Mouse (Mus musculus): Measurements from ENCODE around the gene Satb2.
"Not testable (repeated sequence)": the region's sequence is repeated elsewhere in the genome, so short reads cannot be mapped to it uniquely, and the experiment has no call there.

Satb2 gene

GRCm38 (mm10) chr1:56833984-56834900, 144.2 kb downstream of the Satb2 start:
- DNase-seq (ENCODE audit: extremely low spot score) = no peak

- peak; percentile 42 for DNase-seq (ENCODE audit: extremely low spot score)
These were observed 145.1 kb downstream of the Satb2 start for GRCm38 (mm10) chr1:56833307-56833706.

DNA sequence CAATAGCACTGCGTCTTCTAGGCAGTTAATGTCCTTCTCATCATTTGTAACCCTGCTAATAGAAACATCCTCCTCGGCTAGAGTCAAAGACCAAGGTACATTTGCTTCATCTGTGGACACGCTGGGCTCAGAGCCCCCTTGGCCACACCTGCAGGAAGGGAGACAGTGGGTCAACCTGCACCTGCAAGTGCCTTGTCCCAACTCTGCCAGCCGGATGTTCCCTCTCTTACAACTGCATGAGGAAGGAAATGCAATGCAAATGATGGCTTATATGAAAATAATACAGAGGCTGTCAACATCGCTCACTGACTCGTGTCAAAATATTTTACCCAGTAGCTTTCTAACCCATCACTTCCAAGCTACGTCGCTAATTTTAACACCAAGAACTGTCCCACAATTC, 145.7 kb downstream of the Satb2 start:
- no peak for DNase-seq (ENCODE audit: extremely low spot score)

GRCm38 (mm10) chr1:56822735-56823134, 155.7 kb downstream of the Satb2 start:
- DNase-seq (ENCODE audit: extremely low spot score) = no peak

- no peak for DNase-seq (ENCODE audit: extremely low spot score)
These were observed 156.4 kb downstream of the Satb2 start for GRCm38 (mm10) chr1:56822025-56822424.

DNA sequence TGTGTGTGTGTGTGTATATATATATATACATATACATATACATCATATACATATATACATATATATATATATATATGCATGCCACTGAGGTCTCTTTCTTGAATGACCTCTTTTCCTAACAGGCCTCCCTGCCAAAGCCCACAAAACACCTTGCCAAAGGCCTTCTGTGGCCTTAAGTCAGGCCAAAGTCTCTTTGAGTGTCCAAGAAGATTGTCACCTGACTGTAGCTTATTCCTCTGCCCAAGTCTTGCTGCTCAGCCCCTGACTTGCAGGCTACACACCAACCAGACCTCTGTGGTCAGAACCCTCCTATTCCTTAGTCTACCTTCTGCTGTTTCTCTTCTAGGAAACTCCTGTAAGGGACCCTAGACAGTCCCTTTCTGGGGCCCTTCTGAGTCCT, 164.9 kb downstream of the Satb2 start:
- DNase-seq (ENCODE audit: extremely low spot score) = no peak

DNA sequence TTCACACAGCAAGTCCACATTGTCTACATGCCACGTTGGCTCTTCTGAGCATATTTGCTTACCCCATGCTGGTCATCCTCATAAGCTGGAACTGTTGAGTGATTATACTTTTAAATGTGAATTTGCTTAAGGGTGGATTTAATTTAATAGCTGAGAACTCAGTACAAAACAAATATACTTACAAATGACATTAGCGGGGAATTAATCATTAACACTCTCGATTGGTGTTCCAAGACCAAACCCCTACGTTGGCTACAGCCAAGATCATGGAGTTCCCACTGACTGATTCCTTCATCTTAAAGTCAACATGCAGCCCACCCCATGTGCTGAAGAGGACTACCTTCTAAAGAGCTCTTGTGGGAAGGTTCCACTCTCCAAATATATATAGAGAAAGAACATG, 165.5 kb downstream of the Satb2 start:
- no peak for DNase-seq (ENCODE audit: extremely low spot score)

GRCm38 (mm10) chr1:56811486-56811885, 167.0 kb downstream of the Satb2 start:
- DNase-seq (ENCODE audit: extremely low spot score) = no peak

DNA sequence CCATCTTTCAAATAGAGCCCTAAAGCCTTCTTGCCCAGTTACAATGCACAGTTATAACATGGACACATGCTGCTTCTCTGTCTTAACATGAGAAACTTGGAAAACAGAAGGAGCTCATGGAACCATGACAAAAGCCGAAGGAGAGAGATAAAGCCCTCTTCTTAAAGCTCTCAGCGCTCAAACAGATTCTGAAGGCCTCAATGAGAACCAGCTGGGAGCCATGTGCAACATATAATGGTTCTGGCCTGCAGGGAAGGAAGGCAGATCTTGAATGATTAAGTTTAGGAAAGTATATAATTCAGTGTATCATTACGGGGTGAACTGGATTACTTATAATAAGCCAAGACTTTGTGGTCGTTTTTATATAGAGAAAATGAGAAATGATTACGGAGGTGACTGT, 172.4 kb downstream of the Satb2 start:
- DNase-seq (ENCODE audit: extremely low spot score) = no peak

- DNase-seq (ENCODE audit: extremely low spot score) = no peak
These were observed 177.8 kb downstream of the Satb2 start for GRCm38 (mm10) chr1:56800611-56801010.

GRCm38 (mm10) chr1:56795016-56795608, 183.3 kb downstream of the Satb2 start:
- no peak for DNase-seq (ENCODE audit: extremely low spot score)

GRCm38 (mm10) chr1:56789641-56790040, 188.8 kb downstream of the Satb2 start:
- DNase-seq (ENCODE audit: extremely low spot score) = no peak

DNA sequence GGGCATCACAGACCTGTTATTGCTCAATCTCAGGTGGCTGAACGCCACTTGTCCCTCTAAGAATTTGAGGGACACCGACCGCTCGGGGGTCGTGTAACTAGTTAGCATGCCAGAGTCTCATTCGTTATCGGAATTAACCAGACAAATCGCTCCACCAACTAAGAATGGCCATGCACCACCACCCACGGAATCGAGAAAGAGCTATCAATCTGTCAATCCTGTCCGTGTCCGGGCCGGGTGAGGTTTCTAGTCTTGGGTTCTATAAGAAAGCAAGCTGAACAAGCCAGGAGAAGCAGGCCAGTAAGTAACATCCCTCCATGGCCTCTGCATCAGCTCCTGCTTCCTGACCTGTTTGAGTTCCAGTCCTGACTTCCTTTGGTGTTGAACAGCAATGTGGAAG, 196.3 kb downstream of the Satb2 start:
- DNase-seq (ENCODE audit: extremely low spot score) = not testable (repeated sequence)

DNA sequence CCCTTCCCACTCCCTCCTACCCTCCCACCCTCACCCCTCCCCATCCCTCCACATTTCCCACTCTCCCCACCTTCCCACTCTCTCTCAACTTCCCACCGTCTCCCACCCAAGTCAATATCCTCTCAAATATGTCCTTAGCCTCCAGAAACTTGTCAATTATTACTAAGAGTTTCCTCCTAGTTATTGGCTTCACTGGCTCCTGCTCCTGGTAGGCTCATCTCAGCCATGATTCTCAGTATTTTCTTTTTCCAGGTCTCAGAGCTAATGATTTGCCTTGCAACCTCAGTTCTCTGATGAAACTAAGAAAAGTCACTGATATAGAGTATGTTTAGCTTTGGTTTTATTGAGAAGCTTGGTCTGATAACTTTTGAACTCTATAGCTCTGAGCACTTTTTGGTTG, 214.2 kb downstream of the Satb2 start:
- DNase-seq (ENCODE audit: extremely low spot score) = no peak

DNA sequence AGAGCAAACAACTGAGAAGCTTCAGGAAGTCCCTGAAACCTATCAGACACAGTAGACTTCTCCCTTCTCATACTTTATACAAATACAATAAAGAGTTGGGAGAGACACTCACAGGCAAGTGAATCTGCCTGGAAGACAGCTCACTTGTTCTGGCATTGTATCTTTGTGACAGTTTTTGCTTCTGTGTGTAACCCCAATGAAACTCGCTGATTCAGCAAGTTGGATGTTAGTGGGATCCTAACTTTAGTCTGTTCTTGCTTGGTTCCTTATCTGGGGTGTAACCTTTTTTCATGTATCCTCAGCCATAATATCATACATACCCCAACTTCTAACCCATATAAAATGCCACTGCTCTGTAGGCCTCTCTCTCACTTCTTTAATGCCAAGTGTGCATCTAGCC, 216.9 kb downstream of the Satb2 start:
- DNase-seq (ENCODE audit: extremely low spot score) = no peak

GRCm38 (mm10) chr1:56753283-56753682, 225.2 kb downstream of the Satb2 start:
- no peak for DNase-seq (ENCODE audit: extremely low spot score)

DNA sequence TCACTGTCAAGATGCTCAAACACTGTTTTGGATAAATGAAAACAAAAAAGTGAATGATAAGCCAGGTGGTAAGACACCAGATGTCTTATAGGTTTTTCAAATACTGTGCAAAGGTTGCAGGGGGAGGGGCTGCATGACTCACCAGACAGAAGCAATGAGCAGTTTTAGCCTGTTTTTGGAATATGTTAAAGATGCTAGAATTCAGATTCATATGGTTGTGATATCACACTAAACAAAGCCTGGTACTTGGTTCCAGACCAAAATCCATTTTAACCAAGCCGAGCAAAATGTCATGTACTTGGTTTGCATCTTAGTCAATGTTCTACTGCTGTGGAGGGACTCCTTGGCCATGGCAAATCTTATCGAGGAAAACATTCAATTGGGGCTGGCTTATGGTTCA, 227.8 kb downstream of the Satb2 start:
- no peak for DNase-seq (ENCODE audit: extremely low spot score)

- DNase-seq (ENCODE audit: extremely low spot score) = no peak
These were observed 228.7 kb downstream of the Satb2 start for GRCm38 (mm10) chr1:56749629-56750311.

GRCm38 (mm10) chr1:56748876-56749493, 229.5 kb downstream of the Satb2 start:
- no peak for DNase-seq (ENCODE audit: extremely low spot score)
